Mouse (Mus musculus): ENCODE data around the gene Mettl9.

GRCm38 (mm10) chr7:121047624-121048023 lies 13.4 kb downstream of the Mettl9 start:
- no peak for TF ChIP-seq POLR2A (IDR thresholded peaks at IDR 0.05; ENCODE audit: insufficient read depth, low read depth, low read length)
- TF ChIP-seq CTCF (IDR thresholded peaks at IDR 0.05; ENCODE audit: insufficient read depth, low read depth, low read length), result no peak
